Mouse (Mus musculus) heart, embryonic 14.5 days (tissue): ENCODE measurements around the gene Rarb. TPM values are rescaled to one million over a fixed set of nuclear protein-coding genes. Genes with fewer than 3 reads are reported as not detected.
A peak's percentile ranks its signal among the peaks of the same experiment; 100 is the strongest.

ENCODE experiments used
- ATAC-seq: fragments of 200-750 bp; cut with Nextera tagmentation; 2 replicates; pipeline ENCODE4 v1.8.0; 2017; ENCODE audit warnings: low read depth, moderate TSS enrichment; ENCODE audit not compliant: insufficient number of reproducible peaks, insufficient read depth, low FRiP score
- H3K27ac ChIP-seq, 2 experiments: fragments of 200-500 bp in 1 of 2; fragments of 300-500 bp in 1 of 2; sonication (generic) in 1 of 2; replicated peaks in 1 of 2; 2 replicates each; pipeline ENCODE4 v1.5.1; 2012 to 2014; ENCODE audit warnings: low read depth in 2 of 2, low read length in 2 of 2, control low read depth in 1 of 2, mild to moderate bottlenecking in 1 of 2, mixed read lengths in 1 of 2; ENCODE audit not compliant: control insufficient read depth in 1 of 2, insufficient read depth in 1 of 2
- H3K27me3 ChIP-seq: fragments of 300-500 bp; sonication (generic); 2 replicates; pipeline ENCODE4 v1.6.1; 2014; ENCODE audit warnings: mild to moderate bottlenecking, low read length, control low read depth; ENCODE audit not compliant: control insufficient read depth, insufficient read depth
- H3K36me3 ChIP-seq: fragments of 300-500 bp; sonication (generic); 2 replicates; pipeline ENCODE4 v1.6.1; 2014; ENCODE audit warnings: mild to moderate bottlenecking, control low read depth, low read length, mixed read lengths; ENCODE audit not compliant: control insufficient read depth, insufficient read depth
- H3K4me1 ChIP-seq, 2 experiments: fragments of 200-500 bp in 1 of 2; fragments of 300-500 bp in 1 of 2; sonication (generic) in 1 of 2; 2 replicates each; pipeline ENCODE4 v1.6.1; 2012 to 2014; ENCODE audit warnings: low read length in 2 of 2, control low read depth in 1 of 2, mixed read lengths in 1 of 2; ENCODE audit not compliant: control insufficient read depth in 2 of 2, insufficient read depth in 2 of 2
- H3K4me2 ChIP-seq: fragments of 300-500 bp; sonication (generic); 2 replicates; pipeline ENCODE4 v1.6.1; 2014; ENCODE audit warnings: mild to moderate bottlenecking, low read length
- H3K4me3 ChIP-seq, 2 experiments: fragments of 200-500 bp in 1 of 2; fragments of 300-500 bp in 1 of 2; sonication (generic) in 1 of 2; 2 replicates each; pipeline ENCODE4 v1.5.1; 2012 to 2014; ENCODE audit warnings: low read length in 2 of 2, mild to moderate bottlenecking in 2 of 2, control low read depth in 1 of 2, low read depth in 1 of 2, moderate library complexity in 1 of 2; ENCODE audit not compliant: control insufficient read depth in 1 of 2, insufficient read depth in 1 of 2
- H3K9ac ChIP-seq: fragments of 300-500 bp; sonication (generic); 2 replicates; pipeline ENCODE4 v1.6.1; 2014; ENCODE audit warnings: mild to moderate bottlenecking, low read length
- H3K9me3 ChIP-seq: fragments of 300-500 bp; sonication (generic); 2 replicates; pipeline ENCODE4 v1.6.1; 2016; ENCODE audit warnings: low read length, control low read depth; ENCODE audit not compliant: control insufficient read depth
- WGBS: fragments of 180-500 bp; shearing (Covaris S2); extraction: QIAGEN DNeasy Blood & Tissue Kit; methylation state at CpG from one replicate; pipeline ENCODE4 v1.1.7; 2014; 5-methylcytosine and 5-hydroxymethylcytosine counted together
- polyA plus RNA-seq: library from polyadenylated mRNA; unstranded; fragments of >200 nt; fragmentation: Nextera tagmentation; extraction: Ambion mirVana; gene quantifications from 2 replicates; pipeline ENCODE4 v1.2.1, GENCODE M21; 2014

Rarb gene
- polyA plus RNA-seq, 1 experiment from 2014 or later: 14.5 TPM

GRCm38 (mm10) chr14:16522852-16523251 is 296.1 kb downstream of the Rarb start:
- no peak overlapping the region for H3K9ac ChIP-seq
- no peak overlapping the region for H3K27ac ChIP-seq
- H3K4me2 ChIP-seq: no peak overlapping the region
- peaks cover 6 to 12% of the 10 kb centered on the region in 2 experiments; a peak in 3 of 4 replicates for H3K4me1 ChIP-seq
- no peaks in the 10 kb centered on the region for H3K36me3 ChIP-seq
- ATAC-seq: no peak
- H3K4me3 ChIP-seq: no peak overlapping the region
- no peaks in the 10 kb centered on the region for H3K27me3 ChIP-seq
- H3K9me3 ChIP-seq: no peaks in the 10 kb centered on the region
- 90% methylated on average over 3 of the region's 3 CpGs for WGBS

GRCm38 (mm10) chr14:16519588-16520167 is 299.3 kb downstream of the Rarb start:
- Histone ChIP-seq H3K9ac (no peak overlapping the region), H3K9me3 (no peaks in the 10 kb centered on the region), H3K4me1 (peaks cover 9 to 16% of the 10 kb centered on the region in 2 experiments), H3K36me3 (no peaks in the 10 kb centered on the region), H3K27me3 (no peaks in the 10 kb centered on the region), H3K4me3 (no peak overlapping the region), H3K4me2 (no peak overlapping the region), H3K27ac (no peak overlapping the region)
- 61% methylated on average over 8 of the region's 8 CpGs for WGBS
- no peak for ATAC-seq

GRCm38 (mm10) chr14:16517958-16518357 is 301.0 kb downstream of the Rarb start:
- Histone ChIP-seq H3K27me3 (no peaks in the 10 kb centered on the region), H3K4me1 (peaks cover 9 to 16% of the 10 kb centered on the region in 2 experiments), H3K4me3 (no peak overlapping the region), H3K9me3 (no peaks in the 10 kb centered on the region), H3K9ac (no peak overlapping the region), H3K36me3 (peaks cover 7% of the 10 kb centered on the region; the same call in 1 of the 2 replicates), H3K27ac (no peak overlapping the region), H3K4me2 (no peak overlapping the region)
- ATAC-seq: no peak

- no peak overlapping the region for H3K27ac ChIP-seq
- H3K9me3 ChIP-seq: no peaks in the 10 kb centered on the region
- ATAC-seq: no peak
- 50% methylated on average over 3 of the region's 3 CpGs for WGBS
- H3K4me1 ChIP-seq: peaks cover 9 to 16% of the 10 kb centered on the region in 2 experiments
- H3K27me3 ChIP-seq: no peaks in the 10 kb centered on the region
- peaks cover 7% of the 10 kb centered on the region; the same call in 1 of the 2 replicates for H3K36me3 ChIP-seq
- no peak overlapping the region for H3K9ac ChIP-seq
- no peak overlapping the region for H3K4me2 ChIP-seq
- no peak overlapping the region for H3K4me3 ChIP-seq
These were observed 303.2 kb downstream of the Rarb start for GRCm38 (mm10) chr14:16515731-16516130.

GRCm38 (mm10) chr14:16510574-16510973 is 308.4 kb downstream of the Rarb start:
- Histone ChIP-seq H3K4me3 (no peak overlapping the region), H3K27ac (no peak overlapping the region), H3K9me3 (no peaks in the 10 kb centered on the region), H3K36me3 (peaks cover 21% of the 10 kb centered on the region), H3K4me2 (no peak overlapping the region), H3K4me1 (peaks cover 0 to 5% of the 10 kb centered on the region in 2 experiments; a peak in 1 of 4 replicates), H3K9ac (no peak overlapping the region), H3K27me3 (no peaks in the 10 kb centered on the region)
- no peak for ATAC-seq
- WGBS: 52% methylated on average over 4 of the region's 4 CpGs

GRCm38 (mm10) chr14:16509825-16510224 is 309.1 kb downstream of the Rarb start:
- no peak for ATAC-seq
- no peaks in the 10 kb centered on the region for H3K27me3 ChIP-seq
- no peak overlapping the region for H3K4me2 ChIP-seq
- H3K9ac ChIP-seq: no peak overlapping the region
- H3K36me3 ChIP-seq: peaks cover 21% of the 10 kb centered on the region
- H3K4me1 ChIP-seq: peaks cover 0 to 5% of the 10 kb centered on the region in 2 experiments; a peak in 1 of 4 replicates
- no peak overlapping the region for H3K27ac ChIP-seq
- no peak overlapping the region for H3K4me3 ChIP-seq
- no peaks in the 10 kb centered on the region for H3K9me3 ChIP-seq
- 49% methylated on average over 4 of the region's 4 CpGs for WGBS

- H3K4me2 ChIP-seq: no peak overlapping the region
- no peaks in the 10 kb centered on the region for H3K27me3 ChIP-seq
- H3K9ac ChIP-seq: no peak overlapping the region
- H3K27ac ChIP-seq: no peak overlapping the region
- no peak overlapping the region for H3K4me3 ChIP-seq
- H3K4me1 ChIP-seq: peaks cover 0 to 5% of the 10 kb centered on the region in 2 experiments; a peak in 1 of 4 replicates
- ATAC-seq: no peak
- peaks cover 14% of the 10 kb centered on the region for H3K36me3 ChIP-seq
- no peaks in the 10 kb centered on the region for H3K9me3 ChIP-seq
- WGBS: 70% methylated on average over 7 of the region's 7 CpGs
These were observed 310.2 kb downstream of the Rarb start for GRCm38 (mm10) chr14:16508760-16509159.

GRCm38 (mm10) chr14:16497226-16497661 is 321.7 kb downstream of the Rarb start:
- H3K9ac ChIP-seq: no peak overlapping the region; the same call in 1 of the 2 replicates
- peak overlapping the region; percentile 18 for H3K4me2 ChIP-seq
- no peak overlapping the region for H3K4me3 ChIP-seq
- H3K9me3 ChIP-seq: no peaks in the 10 kb centered on the region
- WGBS: 40% methylated on average over 2 of the region's 2 CpGs
- H3K27ac ChIP-seq: peak overlapping the region; percentile 80 to 88
- 0 out of 2 replicates have a peak, but pooled peaks cover 4% of the 10 kb centered on the region for H3K36me3 ChIP-seq
- H3K4me1 ChIP-seq: peaks cover 17 to 29% of the 10 kb centered on the region in 2 experiments
- no peaks in the 10 kb centered on the region for H3K27me3 ChIP-seq
- ATAC-seq: peak; percentile 72
